Mouse (Mus musculus) heart, adult 2 months (tissue): ENCODE measurements at regions not wholly inside any gene's neighbourhood (a gene's known extent, or its start where the extent isn't known, plus 50 kb on each side); places are given as distances from the start of the nearest gene placed in this dataset.

Source experiments
- CTCF ChIP-seq: fragments of 200-600 bp; IDR thresholded peaks from 2 replicates; pipeline ENCODE4 v1.8.1; 2022; ENCODE audit warnings: antibody characterized with exemption, mild to moderate bottlenecking, moderate library complexity
- POLR2A ChIP-seq: fragments of 200-500 bp; IDR thresholded peaks from 2 replicates; pipeline ENCODE4 v1.6.1; 2011; ENCODE audit warnings: mild to moderate bottlenecking, low read depth, low read length, control low read depth; ENCODE audit not compliant: insufficient read depth

GRCm38 (mm10) chr15:68560654-68561053, 2059.9 kb upstream of the Lrrc6 start:
- TF ChIP-seq POLR2A (no peak), CTCF (no peak)
